Mouse (Mus musculus): ENCODE measurements around the gene Dhodh. TPM values are rescaled to one million over a fixed set of nuclear protein-coding genes. Genes with fewer than 3 reads are reported as not detected.

The Dhodh gene
- total RNA-seq, 2 experiments from 2014 or later, result 10.5 to 14.6 TPM

DNA sequence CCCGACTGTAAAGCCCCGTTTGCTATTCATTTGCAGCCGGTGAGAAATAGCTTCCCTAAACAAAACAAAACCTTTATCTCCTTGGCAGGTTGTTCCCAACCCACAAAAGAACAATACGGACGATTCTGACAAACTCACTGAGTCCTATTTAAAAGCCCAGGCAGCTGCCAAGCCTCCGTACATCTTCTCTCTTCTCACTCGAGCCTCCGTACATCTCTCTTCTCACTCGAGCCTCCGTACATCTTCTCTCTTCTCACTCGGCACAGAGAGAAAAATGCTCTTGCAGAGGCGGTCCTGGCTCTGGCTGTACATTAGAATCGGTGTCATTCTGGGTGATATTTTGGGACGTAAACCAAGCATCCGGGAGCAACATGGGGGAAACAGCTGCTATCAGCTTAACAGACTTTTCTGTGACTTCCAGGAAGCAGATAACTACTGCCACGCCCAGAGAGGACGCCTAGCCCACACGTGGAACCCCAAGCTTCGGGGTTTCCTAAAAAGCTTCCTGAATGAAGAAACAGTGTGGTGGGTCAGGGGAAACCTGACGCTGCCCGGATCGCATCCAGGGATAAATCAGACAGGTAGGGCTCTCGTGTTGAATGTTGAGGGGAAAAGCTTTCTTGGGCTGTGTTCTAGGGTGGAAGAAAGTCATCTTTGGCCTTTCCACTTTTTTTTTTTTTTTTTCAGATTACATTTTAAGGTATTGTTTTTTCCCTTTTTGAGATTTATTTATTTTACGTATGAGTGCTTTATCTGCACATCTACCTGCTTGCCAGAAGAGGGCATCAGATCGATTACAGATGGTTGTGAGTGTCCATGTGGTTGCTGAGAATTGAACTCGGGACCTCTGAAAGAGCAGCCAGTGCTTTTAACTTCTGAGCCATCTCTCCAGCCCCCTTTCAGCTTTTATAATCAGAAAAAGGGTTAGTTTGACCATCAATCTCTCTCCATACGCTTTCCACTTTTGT lies 6.1 kb upstream of the Dhodh start, which contains the start of gene Pkd1l3:
Pkd1l3 (plus strand) TSS at position 275 of the 968 bp plus-strand sequence.
- intact Hi-C loops (cut with DNase I), result no loop called here
- Histone ChIP-seq H3K4me3 (peak within 1 kb of the TSS; percentile 41), H3K27ac (no peak within 1 kb of the TSS)
- peak; percentile 12; the same call in 1 of the 2 replicates for TF ChIP-seq CTCF (IDR thresholded peaks at IDR 0.05)
- no peak for DNase-seq

GRCm38 (mm10) chr8:109609153-109609502 lies 655 bp upstream of the Dhodh start:
- Histone ChIP-seq H3K4me3 (peak overlapping the region; percentile 90), H3K27ac (peak overlapping the region; percentile 96)
- intact Hi-C loops (cut with DNase I), result loop anchor here (5.0 kb wide), 1 partner anchor 98 kb away; the partner anchor contains the start of gene Zfp821
- peak; percentile 71 for DNase-seq
- TF ChIP-seq CTCF (IDR thresholded peaks at IDR 0.05), result no peak

DNA sequence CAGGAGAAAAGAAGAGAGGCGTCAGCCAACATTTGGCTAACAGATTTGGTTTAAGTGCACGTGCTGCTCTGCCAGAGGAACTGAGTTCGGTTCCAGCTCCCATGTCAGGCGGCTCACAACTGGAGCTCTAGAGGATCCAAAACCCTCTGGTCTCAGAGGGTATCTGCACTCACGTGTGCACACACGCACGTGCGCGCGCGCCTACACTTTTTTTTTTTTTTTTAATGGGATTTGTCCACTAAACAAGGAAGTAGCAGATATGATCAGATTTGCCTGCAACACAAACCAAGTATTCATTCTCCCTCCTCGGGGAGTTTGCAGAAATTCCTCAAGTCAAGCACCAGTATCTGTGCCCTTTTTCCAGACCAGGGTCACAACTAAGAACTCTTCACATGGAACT lies 823 bp downstream of the Dhodh start:
- intact Hi-C loops (cut with DNase I), result loop anchor here (1.0 to 5.0 kb wide), 4 partner anchors 42 to 171 kb away; partner anchors contain the start of genes Ap1g1, Dhx38, Ist1 and Txnl4b
- peak overlapping the region; percentile 90 for H3K4me3 ChIP-seq

GRCm38 (mm10) chr8:109606725-109607124 lies 1.7 kb downstream of the Dhodh start:
- TF ChIP-seq CTCF (IDR thresholded peaks at IDR 0.05), result no peak
- intact Hi-C loops (cut with DNase I), result loop anchor here (5.0 kb wide), 1 partner anchor 101 kb away; the partner anchor contains the start of gene Zfp821

More for the DNA sequence above, 823 bp downstream of the Dhodh start:
- peak overlapping the region; percentile 96 for H3K27ac ChIP-seq
- TF ChIP-seq CTCF (IDR thresholded peaks at IDR 0.05), result no peak
- DNase-seq, result no peak

GRCm38 (mm10) chr8:109595854-109596253 lies 12.6 kb downstream of the Dhodh start:
- Histone ChIP-seq H3K27ac (no peak overlapping the region), H3K4me3 (no peak overlapping the region)
- peak; percentile 82 for TF ChIP-seq CTCF (IDR thresholded peaks at IDR 0.05)
- intact Hi-C loops (cut with DNase I), result no loop called here
- peak; percentile 52 for DNase-seq

More at GRCm38 (mm10) chr8:109606725-109607124, 1.7 kb downstream of the Dhodh start:
- no peak overlapping the region for H3K27ac ChIP-seq
- DNase-seq, result no peak
- H3K4me3 ChIP-seq, result no peak overlapping the region

- intact Hi-C loops (cut with DNase I), result no loop called here
- peak; percentile 45 for TF ChIP-seq CTCF (IDR thresholded peaks at IDR 0.05)
- H3K27ac ChIP-seq, result no peak overlapping the region
- H3K4me3 ChIP-seq, result no peak overlapping the region
- no peak for DNase-seq
These were observed 15.2 kb downstream of the Dhodh start for GRCm38 (mm10) chr8:109593117-109593788.

DNA sequence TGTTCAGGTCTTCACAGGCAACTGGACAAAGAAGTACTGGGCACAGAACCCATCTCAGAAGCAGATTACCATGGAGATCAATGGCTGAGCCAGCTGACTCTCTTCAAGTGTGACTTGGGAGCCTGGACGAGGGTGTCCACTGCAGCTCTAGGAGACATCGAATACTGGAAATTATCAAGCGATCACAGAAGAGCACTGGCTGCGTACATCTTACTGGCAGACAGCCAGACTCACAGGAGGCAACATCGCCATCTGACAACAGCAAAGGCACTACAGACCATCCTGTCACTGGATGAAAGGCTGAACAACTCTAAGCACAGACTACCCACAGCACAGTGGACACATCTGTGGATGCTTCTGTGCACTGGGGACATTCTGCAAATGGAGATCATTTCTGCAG lies 16.3 kb downstream of the Dhodh start:
- no peak for DNase-seq
- H3K4me3 ChIP-seq, result no peak overlapping the region
- H3K27ac ChIP-seq, result no peak overlapping the region
- no peak for TF ChIP-seq CTCF (IDR thresholded peaks at IDR 0.05)
- intact Hi-C loops (cut with DNase I), result no loop called here

GRCm38 (mm10) chr8:109591367-109591766 lies 17.1 kb downstream of the Dhodh start:
- intact Hi-C loops (cut with DNase I), result no loop called here
- no peak overlapping the region for H3K4me3 ChIP-seq
- TF ChIP-seq CTCF (IDR thresholded peaks at IDR 0.05), result no peak

DNA sequence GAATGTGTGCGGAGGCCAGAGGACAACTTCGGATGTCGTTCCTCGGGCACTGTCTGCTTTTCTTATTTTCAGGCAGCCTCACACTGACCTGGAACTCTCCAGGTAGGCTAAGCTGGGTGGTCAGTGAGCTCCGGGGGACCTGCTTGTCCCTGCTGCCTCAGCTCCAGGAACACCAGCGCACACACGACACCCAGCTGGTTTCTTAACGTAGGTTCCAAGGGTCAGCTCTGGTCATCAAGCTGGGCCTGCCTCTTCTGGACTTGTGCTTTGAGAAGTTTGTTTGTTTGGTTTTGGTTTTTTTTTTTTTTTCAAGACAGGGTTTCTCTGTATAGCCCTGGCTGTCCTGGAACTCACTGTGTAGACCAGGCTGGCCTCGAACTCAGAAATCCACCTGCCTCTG lies 17.6 kb downstream of the Dhodh start:
- Histone ChIP-seq H3K27ac (no peak overlapping the region), H3K4me3 (no peak overlapping the region)
- no peak for DNase-seq
- intact Hi-C loops (cut with DNase I), result no loop called here
- TF ChIP-seq CTCF (IDR thresholded peaks at IDR 0.05), result no peak

More at GRCm38 (mm10) chr8:109591367-109591766, 17.1 kb downstream of the Dhodh start:
- H3K27ac ChIP-seq, result no peak overlapping the region
- DNase-seq, result no peak

DNA sequence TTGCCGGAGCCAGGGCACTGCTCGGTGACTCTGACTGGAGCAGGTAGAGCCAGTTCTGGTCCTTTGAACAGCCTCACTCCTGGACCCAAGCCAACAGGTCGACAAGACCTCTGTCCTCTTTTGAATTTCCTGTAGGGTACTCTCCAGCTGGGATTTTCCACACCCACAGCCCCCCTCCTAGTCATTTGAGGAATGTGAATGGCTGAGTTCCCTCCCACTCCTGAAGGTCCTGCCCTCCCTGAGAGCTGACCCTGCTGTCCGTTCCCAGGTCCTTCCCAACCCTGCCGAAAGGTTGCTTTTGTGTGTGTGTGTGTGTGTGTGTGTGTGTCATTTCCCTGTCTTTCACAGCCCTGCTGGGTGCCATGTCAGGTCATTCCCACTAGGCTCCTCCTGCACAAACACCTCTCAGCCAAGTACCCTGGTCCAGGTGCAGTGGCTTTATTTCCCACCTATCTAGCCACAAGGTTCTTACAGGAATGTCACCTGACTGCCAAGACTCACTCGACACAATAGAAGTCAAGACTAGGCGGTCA lies 21.4 kb downstream of the Dhodh start:
- TF ChIP-seq CTCF (IDR thresholded peaks at IDR 0.05), result no peak
- no peak overlapping the region for H3K4me3 ChIP-seq
- intact Hi-C loops (cut with DNase I), result no loop called here
- H3K27ac ChIP-seq, result no peak overlapping the region
- no peak for DNase-seq

DNA sequence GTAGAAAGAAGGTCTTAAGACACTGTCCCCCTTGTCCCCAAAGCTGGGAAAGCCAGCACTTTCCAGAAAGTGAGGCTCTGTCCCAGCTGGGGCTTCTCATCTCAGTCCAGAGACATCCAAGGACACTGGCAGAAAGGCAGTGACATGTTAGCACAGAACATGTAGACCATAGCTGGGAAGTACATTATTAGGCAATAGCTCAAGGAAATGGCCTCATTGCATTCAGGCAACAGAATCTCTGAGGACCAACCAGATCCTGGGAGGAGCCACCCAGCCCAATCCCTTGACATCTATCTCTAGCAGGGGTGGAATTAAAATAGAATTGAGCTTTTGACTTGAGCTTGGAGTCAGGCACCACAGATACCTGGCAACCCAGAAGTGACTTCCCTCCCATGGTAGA lies 22.8 kb downstream of the Dhodh start:
- DNase-seq, result no peak
- no peak for TF ChIP-seq CTCF (IDR thresholded peaks at IDR 0.05)
- Histone ChIP-seq H3K27ac (no peak overlapping the region), H3K4me3 (no peak overlapping the region)
- intact Hi-C loops (cut with DNase I), result no loop called here

GRCm38 (mm10) chr8:109584830-109585229 lies 23.6 kb downstream of the Dhodh start:
- no peak for TF ChIP-seq CTCF (IDR thresholded peaks at IDR 0.05)
- no peak for DNase-seq
- H3K27ac ChIP-seq, result no peak overlapping the region
- intact Hi-C loops (cut with DNase I), result no loop called here
- no peak overlapping the region for H3K4me3 ChIP-seq
